7 mouse cellular contexts compared by ENCODE assay signal in genomic region chr9:37488611-37489396, GRCm38 (mm10). TPM values are rescaled to one million over a fixed set of nuclear protein-coding genes. Genes with fewer than 3 reads are reported as not detected.
DNase-seq lines count a peak whose midpoint lies in the region; ATAC-seq lines count a peak whose summit lies in the region.

Gene Msantd2, plus strand, starts transcription at chr9:37489319.

- H3K27me3 ChIP-seq in embryonic facial prominence, embryonic 11.5 days (ENCODE audit: control insufficient read depth, insufficient read depth, low read length), result no peaks in the 10 kb centered on the region
- no peaks in the 10 kb centered on the region for H3K27me3 ChIP-seq in limb, embryonic 11.5 days (ENCODE audit: control insufficient read depth, insufficient read depth, low read length)
- H3K27me3 ChIP-seq in midbrain, embryonic 14.5 days (ENCODE audit: control insufficient read depth, insufficient read depth, low read length), result no peaks in the 10 kb centered on the region

- WGBS in embryonic facial prominence, embryonic 11.5 days, result under 1% methylated on average over 44 of the region's 44 CpGs
- WGBS in limb, embryonic 11.5 days, result under 1% methylated on average over 44 of the region's 44 CpGs
- under 1% methylated on average over 44 of the region's 44 CpGs for WGBS in midbrain, embryonic 14.5 days

- H3K4me2 ChIP-seq in embryonic facial prominence, embryonic 11.5 days (ENCODE audit: low read depth, low read length), result peak within 1 kb of the TSS; percentile 84
- H3K4me2 ChIP-seq in limb, embryonic 11.5 days (ENCODE audit: low read depth, severe bottlenecking), result peak within 1 kb of the TSS; percentile 88
- H3K4me2 ChIP-seq in midbrain, embryonic 14.5 days (ENCODE audit: low read length), result peak within 1 kb of the TSS; percentile 94

- no peaks in the 10 kb centered on the region for H3K4me1 ChIP-seq in embryonic facial prominence, embryonic 11.5 days (ENCODE audit: control insufficient read depth, insufficient read depth, low read length)
- peaks cover 10% of the 10 kb centered on the region for H3K4me1 ChIP-seq in limb, embryonic 11.5 days (ENCODE audit: control insufficient read depth, insufficient read depth, low read length)
- peaks cover 22% of the 10 kb centered on the region for H3K4me1 ChIP-seq in midbrain, embryonic 14.5 days (ENCODE audit: control insufficient read depth, insufficient read depth, low read length)

- H3K36me3 ChIP-seq in embryonic facial prominence, embryonic 11.5 days (replicated peaks; ENCODE audit: control insufficient read depth, insufficient read depth, low read depth, low read length), result no peaks in the 10 kb centered on the region
- no peaks in the 10 kb centered on the region; the same call in 1 of the 2 replicates for H3K36me3 ChIP-seq in limb, embryonic 11.5 days (ENCODE audit: control insufficient read depth, insufficient read depth, low read length)
- no peaks in the 10 kb centered on the region for H3K36me3 ChIP-seq in midbrain, embryonic 14.5 days (ENCODE audit: control insufficient read depth, insufficient read depth, low read length)

- peak within 1 kb of the TSS; percentile 97 for H3K4me3 ChIP-seq in embryonic facial prominence, embryonic 11.5 days (ENCODE audit: low read depth, low read length)
- peak within 1 kb of the TSS; percentile 94 for H3K4me3 ChIP-seq in limb, embryonic 11.5 days (ENCODE audit: low read depth, low read length)
- H3K4me3 ChIP-seq in midbrain, embryonic 14.5 days (replicated peaks; ENCODE audit: low read depth, low read length), result peak within 1 kb of the TSS; percentile 94

- peak within 1 kb of the TSS; percentile 96 for H3K9ac ChIP-seq in embryonic facial prominence, embryonic 11.5 days (replicated peaks; ENCODE audit: low read length)
- peak within 1 kb of the TSS; percentile 94 for H3K9ac ChIP-seq in limb, embryonic 11.5 days (ENCODE audit: low read length)
- peak within 1 kb of the TSS; percentile 89 for H3K9ac ChIP-seq in midbrain, embryonic 14.5 days (replicated peaks; ENCODE audit: low read length)

- peak within 1 kb of the TSS; percentile 94 for H3K27ac ChIP-seq in embryonic facial prominence, embryonic 11.5 days (replicated peaks; ENCODE audit: low read depth, low read length)
- H3K27ac ChIP-seq in limb, embryonic 11.5 days (replicated peaks; ENCODE audit: low read depth, low read length), result peak within 1 kb of the TSS; percentile 98
- H3K27ac ChIP-seq in midbrain, embryonic 14.5 days (replicated peaks; ENCODE audit: low read depth, low read length), result peak within 1 kb of the TSS; percentile 99

- no peaks in the 10 kb centered on the region for H3K9me3 ChIP-seq in embryonic facial prominence, embryonic 11.5 days (replicated peaks; ENCODE audit: control insufficient read depth, low read length)
- H3K9me3 ChIP-seq in limb, embryonic 11.5 days (ENCODE audit: control insufficient read depth, low read length), result no peaks in the 10 kb centered on the region
- H3K9me3 ChIP-seq in midbrain, embryonic 14.5 days (ENCODE audit: control insufficient read depth, low read length), result no peaks in the 10 kb centered on the region

- peak; percentile 96 for ATAC-seq in embryonic facial prominence, embryonic 11.5 days (replicated peaks; ENCODE audit: insufficient number of reproducible peaks, low FRiP score, low TSS enrichment, low read depth)
- peak; percentile 95 for ATAC-seq in limb, embryonic 11.5 days (ENCODE audit: insufficient number of reproducible peaks, low FRiP score, low TSS enrichment, low read depth)
- peak; percentile 96 for ATAC-seq in midbrain, embryonic 14.5 days (ENCODE audit: low FRiP score, low TSS enrichment)

- peak; percentile 96 for DNase-seq in adrenal gland, postnatal 14 days
- DNase-seq in embryonic facial prominence, embryonic 11.5 days (ENCODE audit: low spot score), result peak; percentile 85
- peak; percentile 99 for DNase-seq in heart, adult 11 months
- peak; percentile 91 for DNase-seq in kidney, adult 18-20 months
- peak; percentile 96 for DNase-seq in limb, embryonic 11.5 days (ENCODE audit: low spot score)
- peak; percentile 93 for DNase-seq in midbrain, embryonic 14.5 days
- DNase-seq in spleen, adult 18-20 months, result peak; percentile 77 to 87

RNA-seq across cellular contexts. Expression of gene Msantd2, which starts in this region (rescaled TPM):
- 21.9 and 22.5 TPM in 2 replicates for total RNA-seq in adrenal gland, postnatal 14 days (2021)
- 32.8 and 33.0 TPM in 2 replicates for polyA plus RNA-seq in embryonic facial prominence, embryonic 11.5 days (2014; fragmentation: Nextera tagmentation; extraction: Ambion mirVana)
- polyA plus RNA-seq in limb, embryonic 11.5 days (2014; fragmentation: Nextera tagmentation; extraction: Ambion mirVana), result 34.1 and 35.6 TPM in 2 replicates
- 32.5 and 42.9 TPM in 2 replicates for polyA plus RNA-seq in midbrain, embryonic 14.5 days (2014; fragmentation: Nextera tagmentation; extraction: Ambion mirVana)

Comparison
In these comparisons a context has a peak if more than half of its experiments do, and no peak if none do; other contexts are left out.
1. Peak in every context shown above with its lines: DNase-seq, ATAC-seq, H3K4me3 ChIP-seq and H3K27ac ChIP-seq.